Mouse (Mus musculus) midbrain, embryonic 16.5 days (tissue): ENCODE measurements at regions not wholly inside any gene's neighbourhood (a gene's known extent, or its start where the extent isn't known, plus 50 kb on each side); places are given as distances from the start of the nearest gene placed in this dataset.

Experiments used
- ATAC-seq: fragments of 200-750 bp; cut with Nextera tagmentation; 2 replicates; pipeline ENCODE4 v1.8.0; 2017; ENCODE audit warnings: moderate TSS enrichment
- H3K27ac ChIP-seq: fragments of 300-500 bp; sonication (generic); 2 replicates; pipeline ENCODE4 v1.5.1; 2014; ENCODE audit warnings: mild to moderate bottlenecking, low read length, mixed read lengths
- H3K27me3 ChIP-seq: fragments of 300-500 bp; sonication (generic); 2 replicates; pipeline ENCODE4 v1.6.1; 2014; ENCODE audit warnings: low read depth, low read length, mixed read lengths; ENCODE audit not compliant: control insufficient read depth, insufficient read depth
- H3K36me3 ChIP-seq: fragments of 300-500 bp; sonication (generic); 2 replicates; pipeline ENCODE4 v1.6.1; 2014; ENCODE audit warnings: mild to moderate bottlenecking, low read length, moderate library complexity, mixed read lengths; ENCODE audit not compliant: control insufficient read depth, insufficient read depth
- H3K4me1 ChIP-seq: fragments of 300-500 bp; sonication (generic); 2 replicates; pipeline ENCODE4 v1.6.1; 2014; ENCODE audit warnings: mild to moderate bottlenecking, low read length, mixed read lengths; ENCODE audit not compliant: control insufficient read depth, insufficient read depth
- H3K4me2 ChIP-seq: fragments of 300-500 bp; sonication (generic); 2 replicates; pipeline ENCODE4 v1.6.1; 2014; ENCODE audit warnings: mild to moderate bottlenecking, low read length, mixed read lengths
- H3K4me3 ChIP-seq: fragments of 300-500 bp; sonication (generic); 2 replicates; pipeline ENCODE4 v1.5.1; 2014; ENCODE audit warnings: low read depth, mild to moderate bottlenecking, low read length, moderate library complexity, mixed read lengths
- H3K9ac ChIP-seq: fragments of 300-500 bp; sonication (generic); 2 replicates; pipeline ENCODE4 v1.6.1; 2014; ENCODE audit warnings: low read depth, low read length, mixed read lengths
- H3K9me3 ChIP-seq: fragments of 300-500 bp; sonication (generic); replicated peaks from 2 replicates; pipeline ENCODE4 v1.6.1; 2014; ENCODE audit warnings: mild to moderate bottlenecking, low read length, mixed read lengths; ENCODE audit not compliant: control insufficient read depth, poor library complexity, severe bottlenecking
- WGBS: fragments of 180-500 bp; shearing (Covaris S2); extraction: QIAGEN DNeasy Blood & Tissue Kit; methylation state at CpG from one replicate; pipeline ENCODE4 v1.1.7; 2014; 5-methylcytosine and 5-hydroxymethylcytosine counted together

- ATAC-seq = no peak
- Histone ChIP-seq H3K27ac (no peak overlapping the region), H3K4me2 (no peak overlapping the region), H3K4me3 (no peak overlapping the region), H3K36me3 (no peaks in the 10 kb centered on the region), H3K27me3 (no peaks in the 10 kb centered on the region), H3K9ac (no peak overlapping the region), H3K9me3 (no peaks in the 10 kb centered on the region), H3K4me1 (no peaks in the 10 kb centered on the region)
- 71% methylated on average over 3 of the region's 3 CpGs for WGBS
Observed at GRCm38 (mm10) chr5:101294031-101294430, 370.8 kb downstream of the Nkx6-1 start.

- no peak overlapping the region for H3K27ac ChIP-seq
- H3K4me2 ChIP-seq = no peak overlapping the region
- H3K36me3 ChIP-seq = no peaks in the 10 kb centered on the region
- ATAC-seq = no peak
- H3K9ac ChIP-seq = no peak overlapping the region
- H3K27me3 ChIP-seq = no peaks in the 10 kb centered on the region
- WGBS = 62% methylated on average over 6 of the region's 6 CpGs
- no peaks in the 10 kb centered on the region for H3K9me3 ChIP-seq
- H3K4me3 ChIP-seq = no peak overlapping the region
- no peaks in the 10 kb centered on the region for H3K4me1 ChIP-seq
Observed at GRCm38 (mm10) chr5:101288358-101288757, 376.4 kb downstream of the Nkx6-1 start.

GRCm38 (mm10) chr5:101285941-101286340 lies 378.9 kb downstream of the Nkx6-1 start:
- H3K4me3 ChIP-seq = no peak overlapping the region
- ATAC-seq = no peak

GRCm38 (mm10) chr5:101250474-101250873 lies 405.0 kb downstream of the Gpat3 start:
- no peak overlapping the region for H3K27ac ChIP-seq
- no peak for ATAC-seq
- H3K36me3 ChIP-seq = no peaks in the 10 kb centered on the region
- no peaks in the 10 kb centered on the region for H3K27me3 ChIP-seq
- WGBS = 91% methylated on average over 3 of the region's 3 CpGs
- no peak overlapping the region for H3K4me3 ChIP-seq
- no peak overlapping the region for H3K4me2 ChIP-seq
- no peaks in the 10 kb centered on the region for H3K4me1 ChIP-seq
- no peak overlapping the region for H3K9ac ChIP-seq
- H3K9me3 ChIP-seq = no peaks in the 10 kb centered on the region

More at GRCm38 (mm10) chr5:101285941-101286340, 378.9 kb downstream of the Nkx6-1 start:
- no peaks in the 10 kb centered on the region for H3K36me3 ChIP-seq
- no peaks in the 10 kb centered on the region for H3K4me1 ChIP-seq
- no peak overlapping the region for H3K27ac ChIP-seq
- H3K27me3 ChIP-seq = no peaks in the 10 kb centered on the region
- no peaks in the 10 kb centered on the region for H3K9me3 ChIP-seq
- 68% methylated on average over 7 of the region's 7 CpGs for WGBS
- H3K4me2 ChIP-seq = no peak overlapping the region
- no peak overlapping the region for H3K9ac ChIP-seq

- Histone ChIP-seq H3K36me3 (no peaks in the 10 kb centered on the region), H3K27me3 (no peaks in the 10 kb centered on the region), H3K4me3 (no peak overlapping the region), H3K27ac (no peak overlapping the region), H3K4me2 (no peak overlapping the region), H3K9me3 (no peaks in the 10 kb centered on the region), H3K4me1 (no peaks in the 10 kb centered on the region), H3K9ac (no peak overlapping the region)
- WGBS = 86% methylated on average over 2 of the region's 2 CpGs
- no peak for ATAC-seq
Observed at GRCm38 (mm10) chr5:101242651-101243050, 397.1 kb downstream of the Gpat3 start.

- 78% methylated on average over 16 of the region's 16 CpGs for WGBS
- H3K4me1 ChIP-seq = no peaks in the 10 kb centered on the region
- ATAC-seq = no peak
- H3K27ac ChIP-seq = no peak overlapping the region
- no peak overlapping the region for H3K4me2 ChIP-seq
- H3K36me3 ChIP-seq = no peaks in the 10 kb centered on the region
- H3K9me3 ChIP-seq = no peaks in the 10 kb centered on the region
- H3K27me3 ChIP-seq = no peaks in the 10 kb centered on the region
- no peak overlapping the region for H3K4me3 ChIP-seq
- H3K9ac ChIP-seq = no peak overlapping the region
Observed at GRCm38 (mm10) chr5:101239298-101240118, 394.0 kb downstream of the Gpat3 start.

- H3K4me1 ChIP-seq = no peaks in the 10 kb centered on the region
- no peaks in the 10 kb centered on the region for H3K36me3 ChIP-seq
- ATAC-seq = no peak
- H3K27ac ChIP-seq = no peak overlapping the region
- no peak overlapping the region for H3K9ac ChIP-seq
- H3K4me3 ChIP-seq = no peak overlapping the region
- WGBS = 79% methylated on average over 9 of the region's 9 CpGs
- H3K27me3 ChIP-seq = no peaks in the 10 kb centered on the region
- H3K9me3 ChIP-seq = no peaks in the 10 kb centered on the region
- H3K4me2 ChIP-seq = no peak overlapping the region
Observed at GRCm38 (mm10) chr5:101236163-101236693, 390.7 kb downstream of the Gpat3 start.

GRCm38 (mm10) chr5:101222390-101222789 lies 376.9 kb downstream of the Gpat3 start:
- no peaks in the 10 kb centered on the region for H3K36me3 ChIP-seq
- no peaks in the 10 kb centered on the region for H3K9me3 ChIP-seq
- H3K4me3 ChIP-seq = no peak overlapping the region
- no peak for ATAC-seq
- H3K4me1 ChIP-seq = no peaks in the 10 kb centered on the region
- H3K4me2 ChIP-seq = no peak overlapping the region
- 93% methylated on average over 10 of the region's 10 CpGs for WGBS
- H3K27ac ChIP-seq = no peak overlapping the region
- H3K27me3 ChIP-seq = no peaks in the 10 kb centered on the region
- H3K9ac ChIP-seq = no peak overlapping the region

GRCm38 (mm10) chr5:101218082-101218481 lies 372.6 kb downstream of the Gpat3 start:
- 89% methylated on average over 3 of the region's 3 CpGs for WGBS

More at GRCm38 (mm10) chr5:101218082-101218481, 372.6 kb downstream of the Gpat3 start:
- no peak overlapping the region for H3K4me2 ChIP-seq
- H3K27me3 ChIP-seq = no peaks in the 10 kb centered on the region
- H3K36me3 ChIP-seq = no peaks in the 10 kb centered on the region
- H3K9ac ChIP-seq = no peak overlapping the region
- no peak for ATAC-seq
- no peak overlapping the region for H3K27ac ChIP-seq
- H3K4me1 ChIP-seq = no peaks in the 10 kb centered on the region
- no peak overlapping the region for H3K4me3 ChIP-seq
- no peaks in the 10 kb centered on the region for H3K9me3 ChIP-seq
